Mouse (Mus musculus): ENCODE measurements around the gene Fggy. TPM values are rescaled to one million over a fixed set of nuclear protein-coding genes. Genes with fewer than 3 reads are reported as not detected.

Fggy gene
- total and polyA plus RNA-seq, 3 experiments, result 30.9 to 57.6 (median 41.2) TPM

DNA sequence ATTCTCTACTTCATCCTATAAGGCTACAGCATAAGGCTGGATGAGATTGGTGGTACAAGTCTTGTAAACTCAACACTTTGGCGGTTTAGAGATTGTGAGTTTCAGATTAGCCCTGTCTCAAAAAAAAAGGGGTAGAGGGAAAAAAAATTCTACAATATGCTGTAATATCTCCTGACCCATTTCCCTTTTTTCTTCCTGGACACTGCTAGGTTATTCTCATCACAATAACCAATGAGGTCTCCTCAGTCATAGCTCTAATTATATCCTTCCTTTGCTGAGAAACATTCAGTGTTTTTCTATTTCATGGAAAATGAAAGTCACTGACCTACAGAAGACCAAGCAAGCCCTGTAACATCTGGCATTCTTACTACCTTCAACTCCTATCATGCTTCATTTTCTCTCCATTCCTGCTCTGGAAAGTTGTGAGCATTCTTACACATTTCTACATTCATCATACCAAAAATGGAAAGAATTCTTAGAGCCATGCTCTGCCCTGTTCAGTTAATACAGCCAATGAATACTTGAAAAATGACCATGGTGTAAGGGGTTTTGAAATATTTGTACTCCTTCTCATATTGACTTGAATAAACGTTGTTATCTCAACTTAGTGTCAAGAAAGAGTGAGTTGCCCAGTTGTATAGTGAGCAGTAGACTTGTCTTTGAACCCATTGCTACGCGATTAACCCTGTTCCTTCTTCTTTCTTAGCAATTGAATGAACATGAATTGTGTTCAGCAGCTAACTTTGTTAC lies 227.0 kb downstream of the Fggy start:
- DNase-seq, result no peak

- no peak for DNase-seq
Observed at GRCm38 (mm10) chr4:95787609-95788008, 230.3 kb downstream of the Fggy start.

DNA sequence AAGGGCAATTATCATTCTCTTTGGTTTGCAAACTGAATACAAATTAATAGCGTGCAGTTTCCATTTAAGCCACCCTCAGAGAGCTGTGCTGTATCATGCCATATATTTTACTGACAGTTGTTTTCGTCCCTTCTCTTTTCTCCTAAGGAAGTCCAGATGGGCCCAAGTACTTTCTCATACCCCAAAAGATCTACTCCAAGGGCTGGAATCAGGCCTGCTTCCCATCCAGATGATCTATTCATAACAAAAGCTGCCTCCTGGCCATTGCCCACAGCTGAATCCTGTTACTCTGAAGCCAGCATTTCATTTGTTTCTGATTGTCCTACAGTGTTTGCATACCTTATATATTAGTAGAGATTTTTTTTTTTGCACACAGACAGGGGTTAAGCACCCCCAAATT lies 231.6 kb downstream of the Fggy start:
- no peak for DNase-seq

- no peak for DNase-seq
Observed at GRCm38 (mm10) chr4:95791913-95792475, 234.7 kb downstream of the Fggy start.

DNA sequence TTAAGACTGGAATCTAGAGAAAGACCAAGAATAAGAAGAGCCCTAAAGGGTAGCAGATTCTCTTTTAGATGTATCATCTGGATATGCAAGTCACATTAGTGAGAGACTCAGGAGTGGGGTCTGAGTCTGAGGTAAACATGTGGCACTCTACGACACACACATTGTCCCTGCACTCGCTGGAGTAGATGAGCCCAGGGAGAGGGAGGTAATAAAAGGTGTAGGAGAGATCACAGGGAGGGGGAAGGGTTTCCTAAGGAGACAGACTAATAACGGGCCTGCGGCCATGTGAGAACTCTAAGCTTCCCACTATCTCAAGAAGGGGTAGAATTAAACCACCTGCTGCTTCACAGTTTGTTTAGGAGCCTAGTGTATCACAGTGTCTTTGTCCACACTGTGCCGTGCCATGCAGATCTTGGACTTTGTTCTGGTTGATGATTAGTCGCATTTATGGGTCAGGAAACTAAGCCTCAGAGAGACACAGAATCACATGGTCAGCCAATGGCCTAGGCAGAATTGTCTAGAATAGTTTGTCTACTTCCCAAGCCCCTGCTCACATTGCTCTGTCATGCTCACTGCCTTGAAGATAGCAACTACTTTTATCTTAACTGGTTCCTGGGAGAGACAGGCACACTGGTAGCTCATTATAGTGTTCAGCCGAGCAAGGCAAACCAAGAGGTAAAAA lies 236.5 kb downstream of the Fggy start:
- no peak for DNase-seq

- peak; percentile 9 for DNase-seq
Observed at GRCm38 (mm10) chr4:95794651-95795050, 237.3 kb downstream of the Fggy start.

- no peak for DNase-seq
Observed at GRCm38 (mm10) chr4:95795283-95795682, 238.0 kb downstream of the Fggy start.

DNA sequence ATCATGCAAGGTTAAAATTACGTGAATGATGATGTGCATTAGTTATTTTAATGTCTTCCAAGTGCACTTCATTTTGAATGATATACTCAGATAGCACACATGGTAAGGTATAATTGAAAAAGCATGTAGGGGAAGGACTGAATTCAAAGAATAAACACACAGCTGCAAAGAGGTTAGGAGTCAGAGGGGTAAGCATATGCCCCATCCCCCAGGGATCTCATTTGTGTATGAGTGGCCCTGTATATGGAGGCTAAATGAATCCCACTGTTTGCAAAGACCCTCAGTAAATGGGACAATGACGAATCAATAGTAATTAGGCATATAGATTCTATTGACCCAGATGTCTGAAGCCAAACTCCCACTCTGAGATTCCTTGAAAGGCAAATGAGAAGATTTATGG lies 262.3 kb downstream of the Fggy start:
- no peak for DNase-seq

- DNase-seq, result peak; percentile 35
Observed at GRCm38 (mm10) chr4:95821906-95822579, 264.7 kb downstream of the Fggy start.

- no peak for DNase-seq
Observed at GRCm38 (mm10) chr4:95828164-95828563, 270.9 kb downstream of the Fggy start.

- DNase-seq, result no peak
Observed at GRCm38 (mm10) chr4:95830320-95830719, 273.0 kb downstream of the Fggy start.

- no peak for DNase-seq
Observed at GRCm38 (mm10) chr4:95839860-95840259, 282.6 kb downstream of the Fggy start.

- DNase-seq, result no peak
Observed at GRCm38 (mm10) chr4:95840389-95841053, 283.2 kb downstream of the Fggy start.

GRCm38 (mm10) chr4:95845981-95846617 lies 288.8 kb downstream of the Fggy start:
- no peak for DNase-seq

- DNase-seq, result no peak
Observed at GRCm38 (mm10) chr4:95847219-95847618, 289.9 kb downstream of the Fggy start.

DNA sequence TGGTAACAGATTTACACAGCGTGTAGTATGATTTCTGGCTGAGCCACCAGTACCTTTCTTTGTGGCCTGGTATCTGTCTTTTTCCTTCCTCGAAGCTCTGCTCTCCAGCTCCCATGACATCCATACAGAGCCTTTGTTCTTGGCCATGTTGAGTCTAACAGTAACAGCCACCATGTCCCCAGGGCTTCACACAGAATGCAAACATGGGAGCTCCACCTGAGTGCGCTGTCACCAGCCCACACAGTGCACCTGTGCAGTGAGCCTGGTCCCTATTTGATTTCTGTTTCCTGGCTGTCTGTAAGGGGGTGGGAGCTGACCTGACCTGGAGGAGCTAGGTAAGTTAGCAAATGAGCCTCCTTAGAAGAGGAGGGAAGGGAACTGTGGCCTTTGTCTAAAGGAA lies 290.4 kb downstream of the Fggy start:
- DNase-seq, result no peak

- DNase-seq, result no peak
Observed at GRCm38 (mm10) chr4:95849497-95849896, 292.2 kb downstream of the Fggy start.

DNA sequence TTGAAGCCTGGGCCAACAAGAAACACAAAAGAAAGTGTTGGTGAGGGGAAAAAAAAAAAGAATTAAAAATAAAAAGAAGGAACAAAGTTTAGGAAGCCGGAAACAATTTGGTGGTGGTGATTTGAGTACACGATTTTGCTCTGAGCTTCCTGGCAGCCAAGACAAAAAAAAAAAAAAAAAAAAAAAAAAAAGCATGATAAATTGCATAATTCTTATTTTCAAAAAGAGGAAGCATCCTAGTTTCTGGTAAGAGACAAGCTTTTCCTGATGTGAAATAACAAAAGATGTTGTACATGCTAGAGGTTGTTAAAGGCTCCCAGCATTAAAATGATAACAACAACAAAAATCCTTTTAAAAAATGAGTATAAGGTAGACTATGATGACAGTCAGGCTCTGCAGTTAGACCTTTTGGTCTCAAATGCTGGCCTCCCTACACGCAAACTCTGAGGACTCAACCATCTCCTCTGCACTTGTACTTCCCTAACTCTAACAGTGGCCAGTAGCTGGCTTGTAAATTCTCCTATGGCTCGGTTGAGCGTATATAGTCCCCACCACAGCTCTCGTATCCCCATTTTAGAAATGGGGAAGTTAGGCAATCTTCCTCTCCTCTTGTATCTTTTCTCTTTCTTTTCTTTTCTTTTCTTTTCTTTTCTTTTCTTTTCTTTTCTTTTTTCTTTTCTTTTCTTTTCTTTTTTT lies 292.9 kb downstream of the Fggy start:
- DNase-seq, result no peak

- DNase-seq, result no peak
Observed at GRCm38 (mm10) chr4:95852257-95852656, 294.9 kb downstream of the Fggy start.

DNA sequence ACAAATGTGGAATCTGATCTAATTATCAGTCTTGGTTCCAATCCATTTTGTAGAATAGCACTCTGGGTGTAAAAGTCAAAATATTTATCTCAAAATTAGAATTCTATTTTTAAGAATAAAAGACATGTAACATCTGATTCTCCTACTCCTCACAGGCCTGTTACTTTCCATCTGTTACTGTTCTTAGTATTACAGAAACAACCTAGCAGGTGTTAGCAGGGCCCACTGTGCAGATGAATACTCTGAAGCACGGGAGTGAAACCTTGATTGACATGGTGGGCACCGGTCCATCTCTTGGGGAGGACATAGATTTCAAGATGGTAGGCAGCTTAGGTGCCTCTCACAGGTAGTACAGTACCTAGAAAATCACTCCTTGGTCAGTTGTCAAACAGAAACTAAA lies 298.7 kb downstream of the Fggy start:
- DNase-seq, result no peak

DNA sequence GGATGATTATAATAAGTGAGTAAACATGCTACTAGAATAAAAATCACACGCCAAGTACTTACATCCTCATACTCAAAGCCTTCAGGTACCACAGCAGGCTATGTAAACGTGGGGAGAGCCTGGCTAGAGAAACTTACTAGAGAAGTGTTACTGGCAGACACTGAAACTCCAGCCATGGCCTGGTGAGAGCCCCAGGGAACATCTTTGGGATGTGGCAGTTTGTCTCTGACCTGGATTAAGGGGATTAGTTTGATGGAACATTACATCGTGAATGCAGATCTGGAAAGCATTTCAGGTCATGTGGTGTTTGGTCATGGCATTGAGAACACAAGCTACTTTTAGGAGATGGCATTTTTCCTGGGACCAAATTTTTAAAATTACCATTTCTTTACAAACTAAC lies 303.3 kb downstream of the Fggy start:
- no peak for DNase-seq

All from adrenal gland, adult 2 months (tissue).